Mouse (Mus musculus) myocyte (in vitro differentiated cells): ENCODE results near the gene Mbd3. TPM values are rescaled to one million over a fixed set of nuclear protein-coding genes. Genes with fewer than 3 reads are reported as not detected.

Experiments
- H3K27me3 ChIP-seq: one replicate; pipeline ENCODE4 v1.6.1; 2011; ENCODE audit not compliant: control insufficient read depth, insufficient read depth, insufficient read length
- H3K36me3 ChIP-seq: one replicate; pipeline ENCODE4 v1.6.1; 2011; ENCODE audit not compliant: control insufficient read depth, insufficient read depth
- H3K4me2 ChIP-seq: one replicate; pipeline ENCODE4 v1.6.1; 2011; ENCODE audit warnings: low read depth, control low read depth
- H3K4me3 ChIP-seq: one replicate; pipeline ENCODE4 v1.5.1; 2011; ENCODE audit warnings: mild to moderate bottlenecking, control low read depth, moderate library complexity
- H3K79me2 ChIP-seq: one replicate; pipeline ENCODE4 v1.6.1; 2011; ENCODE audit not compliant: control insufficient read depth, insufficient read depth
- H3ac ChIP-seq: one replicate; pipeline ENCODE4 v1.6.1; 2011; ENCODE audit not compliant: control insufficient read depth, insufficient read length
- CEBPB ChIP-seq: IDR thresholded peaks from 2 replicates; pipeline ENCODE4 v1.6.1; 2011; ENCODE audit warnings: mild to moderate bottlenecking, moderate library complexity; ENCODE audit not compliant: poor library complexity, insufficient read depth, severe bottlenecking
- E2F4 ChIP-seq: IDR thresholded peaks from one replicate; pipeline ENCODE4 v1.6.1; 2011; ENCODE audit warnings: mild to moderate bottlenecking, control low read depth, moderate library complexity; ENCODE audit not compliant: insufficient read depth
- MAX ChIP-seq: IDR thresholded peaks from one replicate; pipeline ENCODE4 v1.6.1; 2011; ENCODE audit warnings: low read depth, mild to moderate bottlenecking, control low read depth
- MYOD1 ChIP-seq, 3 experiments: IDR thresholded peaks; one replicate each; pipeline ENCODE4 v1.6.1; 2011; ENCODE audit warnings: control low read depth in 2 of 3, low read depth in 2 of 3, mild to moderate bottlenecking in 2 of 3, moderate library complexity in 1 of 3; ENCODE audit not compliant: insufficient read length in 2 of 3, control insufficient read depth in 1 of 3
- MYOG ChIP-seq, 3 experiments: IDR thresholded peaks; one replicate each; pipeline ENCODE4 v1.6.1; 2011; ENCODE audit warnings: control low read depth in 2 of 3, low read depth in 2 of 3, mild to moderate bottlenecking in 2 of 3; ENCODE audit not compliant: insufficient read length in 2 of 3, control insufficient read depth in 1 of 3, insufficient read depth in 1 of 3
- POLR2A ChIP-seq: IDR thresholded peaks from one replicate; pipeline ENCODE4 v1.6.1; 2011; ENCODE audit warnings: low read depth, mild to moderate bottlenecking, control low read depth, moderate library complexity; ENCODE audit not compliant: insufficient read length
- POLR2AphosphoS2 ChIP-seq: IDR thresholded peaks from one replicate; pipeline ENCODE4 v1.6.1; 2011; ENCODE audit warnings: low read depth, control low read depth; ENCODE audit not compliant: insufficient read length
- REST ChIP-seq: IDR thresholded peaks from one replicate; pipeline ENCODE4 v1.6.1; 2011; ENCODE audit warnings: mild to moderate bottlenecking, control low read depth, moderate library complexity; ENCODE audit not compliant: insufficient read depth, insufficient read length
- SRF ChIP-seq: IDR thresholded peaks from one replicate; pipeline ENCODE4 v1.6.1; 2011; ENCODE audit warnings: low read depth; ENCODE audit not compliant: control insufficient read depth, insufficient read length
- TCF12 ChIP-seq: IDR thresholded peaks from one replicate; pipeline ENCODE4 v1.6.1; 2011; ENCODE audit warnings: mild to moderate bottlenecking, control low read depth; ENCODE audit not compliant: poor library complexity, insufficient read depth, severe bottlenecking
- TCF3 ChIP-seq: IDR thresholded peaks from one replicate; pipeline ENCODE4 v1.6.1; 2011; ENCODE audit warnings: low read depth, control low read depth; ENCODE audit not compliant: insufficient read length
- USF1 ChIP-seq: IDR thresholded peaks from one replicate; pipeline ENCODE4 v1.6.1; 2011; ENCODE audit warnings: low read depth, mild to moderate bottlenecking, control low read depth, moderate library complexity
- polyA plus RNA-seq: library from polyadenylated mRNA; unstranded; fragments of >200 nt; fragmentation: generic; extraction: Trizol; gene quantifications from one replicate; pipeline ENCODE4 v1.2.1, GENCODE M21; 2012; ENCODE audit warnings: missing spikeins

Gene Mbd3
- polyA plus RNA-seq, 1 experiment, result 190 TPM

DNA sequence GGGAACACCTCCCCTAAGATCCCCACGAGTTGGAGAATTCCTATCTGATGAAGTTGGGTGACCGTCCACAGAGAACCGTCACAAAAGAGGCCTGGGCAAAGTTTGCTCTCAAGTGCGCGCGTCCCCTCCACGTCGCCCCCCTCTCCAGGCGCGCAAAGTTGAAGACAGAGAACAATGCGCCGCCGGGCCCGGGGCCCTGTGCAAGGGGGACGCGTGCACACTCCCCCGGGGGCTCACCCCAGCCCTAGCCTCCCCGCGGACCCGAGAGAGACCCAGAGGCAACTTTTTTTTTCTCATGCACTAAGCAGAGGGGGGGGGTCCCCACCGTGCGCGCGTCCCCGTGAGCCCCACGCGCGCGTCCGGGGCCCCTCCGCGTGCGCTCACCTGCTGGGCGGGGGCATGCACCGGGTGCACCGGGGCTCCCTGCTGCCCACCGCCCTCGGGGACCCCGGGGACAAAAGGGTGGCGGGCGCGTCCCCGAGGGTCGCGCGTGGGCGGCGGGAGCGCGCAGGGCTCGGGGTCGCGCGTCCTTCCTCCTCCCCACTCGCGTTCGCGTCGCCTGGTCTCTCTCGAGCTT, 33.7 kb upstream of the Mbd3 start:
- Histone ChIP-seq H3K27me3 (no peaks in the 10 kb centered on the region), H3K4me2 (peak overlapping the region; percentile 97), H3K4me3 (peak overlapping the region; percentile 70), H3K79me2 (peaks cover 32% of the 10 kb centered on the region), H3K36me3 (peaks cover 7% of the 10 kb centered on the region), H3ac (peak overlapping the region; percentile 78)
- TF ChIP-seq MAX (no peak), SRF (no peak), TCF12 (no peak), MYOG (IDR thresholded peaks at IDR 0.05; ENCODE audit: control insufficient read depth in 1 of 3, insufficient read depth in 1 of 3, insufficient read length in 2 of 3, low read depth in 2 of 3) (no peak), CEBPB (no peak), TCF3 (no peak), POLR2AphosphoS2 (no peak)

DNA sequence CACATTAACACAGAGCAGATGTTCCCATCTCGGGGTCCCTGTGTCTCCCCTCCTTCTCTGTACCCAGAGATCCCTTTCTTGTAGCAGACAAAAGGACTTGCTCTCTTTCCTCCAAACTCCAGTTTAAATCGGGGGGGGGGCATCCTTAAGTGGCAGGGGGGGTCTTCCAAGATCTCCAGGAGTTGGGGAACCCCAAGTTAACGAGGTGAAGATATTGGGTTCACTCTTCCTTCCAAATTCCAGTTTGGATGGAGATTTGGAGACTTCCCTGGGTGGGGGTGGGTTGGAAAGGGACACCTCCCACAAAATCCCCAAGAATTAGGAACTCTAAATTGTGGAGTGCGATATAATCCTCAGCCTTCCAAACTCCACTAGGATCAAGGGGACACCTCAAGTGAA, 33.0 kb upstream of the Mbd3 start:
- peaks cover 32% of the 10 kb centered on the region for H3K79me2 ChIP-seq
- peak overlapping the region; percentile 70 for H3K4me3 ChIP-seq
- H3K4me2 ChIP-seq, result peak overlapping the region; percentile 97
- no peaks in the 10 kb centered on the region for H3K27me3 ChIP-seq
- H3K36me3 ChIP-seq, result peaks cover 10% of the 10 kb centered on the region
- TF ChIP-seq MYOG (IDR thresholded peaks at IDR 0.05; ENCODE audit: control insufficient read depth in 1 of 3, insufficient read depth in 1 of 3, insufficient read length in 2 of 3, low read depth in 2 of 3) (no peak), POLR2AphosphoS2 (no peak), E2F4 (no peak), USF1 (no peak), TCF12 (no peak), SRF (no peak), CEBPB (no peak), REST (no peak), MAX (no peak), TCF3 (no peak), POLR2A (no peak), MYOD1 (IDR thresholded peaks at IDR 0.05; ENCODE audit: control insufficient read depth in 1 of 3, insufficient read length in 2 of 3, low read depth in 2 of 3) (no peak)
- peak overlapping the region; percentile 78 for H3ac ChIP-seq

DNA sequence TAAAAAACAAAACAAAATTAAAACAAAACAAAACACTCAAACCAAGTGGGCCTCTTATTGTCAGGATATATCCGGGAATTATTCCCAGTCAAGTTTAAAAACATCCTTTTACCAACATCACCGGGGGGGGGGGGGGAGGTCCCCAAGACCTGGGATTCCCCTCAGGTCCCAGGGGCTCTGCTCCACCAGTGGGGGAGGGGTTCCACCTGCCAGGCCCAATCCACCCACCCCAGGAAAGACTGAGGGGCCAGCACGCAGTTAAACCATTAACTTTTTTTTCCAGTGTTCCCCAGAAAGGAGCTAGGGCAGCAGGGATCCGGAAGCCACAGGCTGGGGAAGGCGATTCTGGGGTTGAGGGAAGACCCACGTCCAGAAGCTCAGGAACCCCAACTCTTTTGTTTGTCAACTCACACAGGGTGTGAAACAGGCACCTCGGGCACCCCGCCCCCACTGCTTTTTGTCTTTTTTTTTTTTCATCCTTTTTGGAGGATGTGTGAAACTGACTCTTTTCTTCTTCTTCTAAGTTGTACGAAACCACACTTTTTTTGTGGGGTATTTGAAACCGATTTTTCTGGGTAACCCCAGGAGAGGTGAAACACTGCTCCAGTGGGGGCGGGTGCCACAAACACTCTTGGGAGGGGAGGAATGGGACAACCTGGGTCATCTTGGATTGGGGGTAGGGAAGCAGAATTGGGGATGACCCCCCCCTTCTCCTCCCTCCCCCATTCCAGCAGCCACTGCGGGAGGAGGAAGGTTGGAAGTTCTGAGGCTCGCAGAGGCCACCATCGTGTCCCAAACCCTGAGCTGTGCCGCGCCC, 32.4 kb upstream of the Mbd3 start:
- H3K27me3 ChIP-seq, result no peaks in the 10 kb centered on the region
- peak overlapping the region; percentile 70 for H3K4me3 ChIP-seq
- H3K36me3 ChIP-seq, result peaks cover 15% of the 10 kb centered on the region
- TF ChIP-seq USF1 (no peak), TCF3 (no peak)
- H3K79me2 ChIP-seq, result peaks cover 32% of the 10 kb centered on the region
- H3K4me2 ChIP-seq, result peak overlapping the region; percentile 97
- peak overlapping the region; percentile 78 for H3ac ChIP-seq

DNA sequence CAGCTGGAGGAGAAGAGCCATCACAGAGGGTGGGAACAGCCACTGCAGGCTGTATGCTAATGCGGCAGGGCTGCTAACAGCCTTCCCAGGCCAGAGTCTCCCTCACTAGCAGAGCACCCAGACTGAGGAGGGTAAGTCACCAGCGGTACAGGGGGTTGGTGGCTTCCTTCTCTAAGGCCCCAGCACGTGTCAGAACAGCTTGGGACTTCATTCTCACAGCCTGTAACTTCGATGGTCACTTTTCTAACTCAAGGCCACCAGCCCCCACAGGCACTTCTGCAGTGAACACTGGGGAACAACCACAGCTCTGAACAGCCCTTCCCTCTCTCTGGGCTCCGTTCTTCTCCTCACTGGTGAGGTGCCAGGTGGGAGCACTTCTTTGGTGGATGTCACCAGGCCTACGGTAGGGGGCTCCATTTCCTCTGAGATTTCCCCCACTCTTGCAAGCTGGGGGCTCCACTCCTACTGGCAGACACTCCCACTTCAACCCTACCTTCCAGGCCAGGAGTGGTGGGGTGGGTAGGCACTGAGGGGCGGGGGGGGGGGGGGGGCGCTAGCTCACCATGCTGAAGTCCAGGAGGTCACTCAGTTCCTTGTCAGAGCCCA, 31.1 kb upstream of the Mbd3 start:
- Histone ChIP-seq H3K27me3 (no peaks in the 10 kb centered on the region), H3ac (no peak overlapping the region), H3K79me2 (peaks cover 32% of the 10 kb centered on the region), H3K36me3 (peaks cover 20% of the 10 kb centered on the region), H3K4me2 (no peak overlapping the region), H3K4me3 (no peak overlapping the region)
- TF ChIP-seq MYOD1 (IDR thresholded peaks at IDR 0.05; ENCODE audit: control insufficient read depth in 1 of 3, insufficient read length in 2 of 3, low read depth in 2 of 3) (no peak), POLR2AphosphoS2 (no peak), REST (no peak), MAX (no peak), CEBPB (no peak), POLR2A (no peak), USF1 (no peak), E2F4 (no peak), TCF12 (no peak), TCF3 (no peak), MYOG (IDR thresholded peaks at IDR 0.05; ENCODE audit: control insufficient read depth in 1 of 3, insufficient read depth in 1 of 3, insufficient read length in 2 of 3, low read depth in 2 of 3) (no peak), SRF (no peak)

DNA sequence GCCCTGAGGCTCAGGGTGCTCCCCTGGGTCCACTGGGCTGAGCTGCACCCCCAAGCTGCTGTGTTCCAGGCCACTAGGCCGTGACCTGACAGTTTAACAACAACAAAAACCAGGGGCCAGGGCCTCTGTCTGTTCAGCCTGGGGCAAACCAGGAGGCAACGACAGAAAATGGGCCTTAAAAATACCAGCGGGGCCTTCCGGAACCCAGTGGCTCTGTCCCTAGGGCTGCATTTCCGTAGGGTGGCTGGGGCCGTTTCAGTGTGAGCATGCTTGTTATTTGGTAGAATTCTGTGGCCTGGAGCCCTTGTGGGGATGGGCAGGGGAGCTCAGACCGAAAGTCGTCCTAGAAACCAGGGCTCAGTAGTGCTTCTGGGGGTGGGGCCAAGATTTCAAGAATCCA, 30.4 kb upstream of the Mbd3 start:
- H3K36me3 ChIP-seq, result peaks cover 27% of the 10 kb centered on the region
- no peak for TF ChIP-seq POLR2AphosphoS2
- no peak for TF ChIP-seq MYOD1 (IDR thresholded peaks at IDR 0.05; ENCODE audit: control insufficient read depth in 1 of 3, insufficient read length in 2 of 3, low read depth in 2 of 3)
- no peak for TF ChIP-seq TCF3
- no peak for TF ChIP-seq POLR2A
- TF ChIP-seq TCF12, result no peak
- TF ChIP-seq MAX, result no peak
- TF ChIP-seq CEBPB, result no peak
- no peak for TF ChIP-seq USF1
- peaks cover 37% of the 10 kb centered on the region for H3K79me2 ChIP-seq
- H3K4me2 ChIP-seq, result no peak overlapping the region
- H3K27me3 ChIP-seq, result no peaks in the 10 kb centered on the region
- H3K4me3 ChIP-seq, result no peak overlapping the region
- no peak overlapping the region for H3ac ChIP-seq
